Mouse (Mus musculus) erythroblast, embryonic 14.5 days (primary cell): ENCODE measurements around the gene Rnft2.

ENCODE experiments used
- GATA1 ChIP-seq: IDR thresholded peaks from 2 replicates; pipeline ENCODE4 v1.6.1; 2012; ENCODE audit warnings: low read length, inconsistent platforms, mixed read lengths
- TAL1 ChIP-seq: IDR thresholded peaks from 3 replicates; pipeline ENCODE4 v1.6.1; 2012; ENCODE audit warnings: low read length, inconsistent platforms, mixed read lengths

GRCm38 (mm10) chr5:118271449-118272110 is 26.7 kb upstream of the Rnft2 start:
- no peak for TF ChIP-seq GATA1
- no peak for TF ChIP-seq TAL1
